Mouse (Mus musculus) liver, adult 2 months (tissue): Measurements from ENCODE around the gene Vapa.

ENCODE experiments used
- CTCF ChIP-seq: fragments of 200-500 bp; IDR thresholded peaks from 2 replicates; pipeline ENCODE4 v1.5.1; 2011; ENCODE audit warnings: low read depth, low read length, control low read depth
- POLR2A ChIP-seq: fragments of 200-500 bp; IDR thresholded peaks from 2 replicates; pipeline ENCODE4 v1.6.1; 2011; ENCODE audit warnings: low read length, control low read depth; ENCODE audit not compliant: insufficient read depth; ENCODE audit errors: extremely low read depth

DNA sequence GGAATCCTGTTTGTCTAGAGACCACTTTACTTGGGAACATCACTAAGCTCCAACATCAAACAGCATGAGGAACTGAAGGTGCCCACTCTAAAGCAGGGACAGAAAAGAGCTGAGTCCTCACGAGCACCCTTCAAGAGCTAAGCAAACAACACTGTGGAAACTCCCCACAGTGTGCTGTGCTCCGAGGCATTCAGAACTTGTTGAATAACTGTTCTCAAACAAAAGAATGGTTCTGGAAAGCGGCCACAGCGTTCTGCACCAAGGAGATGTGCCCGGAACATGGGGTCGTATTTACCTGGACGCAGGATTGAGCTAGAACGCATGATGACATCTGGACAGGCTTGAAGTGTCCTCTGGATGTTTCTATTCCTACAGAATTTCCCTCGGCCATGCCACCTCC lies 44.6 kb upstream of the Vapa start:
- TF ChIP-seq CTCF, result no peak
- TF ChIP-seq POLR2A, result no peak
